Mouse (Mus musculus) neural tube, embryonic 10.5 days (tissue): ENCODE results near the gene Mc3r.

Experiments
- DNase-seq: peaks from one replicate; pipeline ENCODE4 v3.0.0-alpha.2; 2017; ENCODE audit warnings: low spot score; ENCODE audit errors: extremely low spot score

The Mc3r gene

DNA sequence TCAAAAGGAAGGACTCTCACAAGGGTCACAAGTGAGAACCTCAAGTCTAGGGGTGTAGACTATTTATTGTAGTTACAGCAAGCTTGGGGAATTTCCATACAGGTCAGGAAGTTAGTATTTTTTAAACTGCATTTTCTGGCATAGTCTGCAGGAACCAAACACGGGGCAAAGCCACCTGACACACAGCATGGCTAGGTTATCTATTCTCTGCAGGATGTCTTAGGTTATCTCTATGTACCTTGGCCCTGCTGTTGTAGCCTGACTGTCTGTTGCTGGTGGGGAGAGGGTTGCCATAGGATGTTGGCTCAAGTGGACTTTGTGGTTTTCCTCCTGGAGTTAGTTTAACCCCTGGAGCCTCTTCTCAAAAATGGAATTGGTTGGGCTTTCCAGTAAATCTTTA is 49.8 kb downstream of the Mc3r start:
- DNase-seq: no peak

DNA sequence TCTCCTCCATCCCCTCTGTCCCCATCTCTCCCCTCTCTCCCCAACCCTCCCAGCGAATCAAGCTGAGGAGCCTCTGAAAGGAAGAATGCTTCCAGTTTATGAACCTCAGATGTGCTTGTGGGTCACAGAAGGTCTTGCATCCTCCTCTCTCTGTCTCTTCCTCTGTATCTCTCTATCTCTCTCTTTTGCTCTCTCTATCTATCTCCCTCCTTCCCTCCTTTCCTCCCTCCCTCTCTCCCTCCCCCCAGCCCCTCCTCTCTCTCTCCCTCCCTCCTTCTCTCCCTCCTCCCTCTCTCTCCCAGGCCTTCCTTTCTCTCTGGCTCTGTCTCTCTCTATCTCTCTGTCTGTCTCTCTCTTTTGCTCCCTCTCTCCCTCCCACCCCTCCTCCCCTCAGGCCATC is 50.2 kb downstream of the Mc3r start:
- no peak for DNase-seq

DNA sequence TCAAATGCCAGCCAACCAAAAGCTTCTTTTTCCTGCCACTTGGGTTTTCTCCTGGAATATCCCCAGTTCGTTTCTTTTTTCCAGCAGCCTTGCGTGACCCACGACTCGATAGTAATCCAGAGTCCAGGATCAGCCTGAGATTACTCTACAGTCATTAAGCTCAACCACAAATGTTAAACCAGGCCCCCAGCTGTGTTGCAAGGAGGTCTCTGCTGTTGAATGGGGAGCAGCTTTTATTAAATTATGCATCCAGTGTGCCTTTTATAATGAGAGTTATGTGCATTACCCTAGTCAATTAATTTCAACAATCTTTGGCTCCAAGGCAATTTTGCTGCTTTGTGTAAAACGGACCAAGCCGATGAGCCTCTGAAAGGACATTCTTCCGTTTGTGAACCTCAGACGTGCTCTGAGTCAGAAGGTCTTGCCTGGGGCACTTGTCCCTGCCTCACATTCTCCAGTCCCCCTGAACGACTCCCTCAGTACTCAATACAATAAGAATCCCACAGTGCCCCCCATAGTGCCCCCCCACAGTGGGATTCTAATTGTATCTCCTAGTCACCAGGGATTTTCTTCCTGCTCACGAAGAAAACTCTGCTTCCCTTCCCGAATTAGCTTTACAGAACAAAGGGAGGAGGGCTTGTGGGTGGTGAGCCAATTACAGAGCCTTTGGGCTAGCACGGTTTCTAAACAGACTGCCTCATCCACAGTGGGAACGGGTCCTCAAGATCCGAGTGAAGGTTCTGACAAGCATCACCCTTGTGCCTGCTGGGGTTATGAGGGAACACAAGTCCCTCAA is 51.0 kb downstream of the Mc3r start:
- DNase-seq: no peak
